Mouse (Mus musculus): Measurements from ENCODE around the gene Ubap1. TPM values are rescaled to one million over a fixed set of nuclear protein-coding genes. Genes with fewer than 3 reads are reported as not detected.

Ubap1 gene
- 75.5 and 81.5 TPM in 2 replicates for polyA plus RNA-seq (2014; fragmentation: Nextera tagmentation; extraction: Ambion mirVana)

DNA sequence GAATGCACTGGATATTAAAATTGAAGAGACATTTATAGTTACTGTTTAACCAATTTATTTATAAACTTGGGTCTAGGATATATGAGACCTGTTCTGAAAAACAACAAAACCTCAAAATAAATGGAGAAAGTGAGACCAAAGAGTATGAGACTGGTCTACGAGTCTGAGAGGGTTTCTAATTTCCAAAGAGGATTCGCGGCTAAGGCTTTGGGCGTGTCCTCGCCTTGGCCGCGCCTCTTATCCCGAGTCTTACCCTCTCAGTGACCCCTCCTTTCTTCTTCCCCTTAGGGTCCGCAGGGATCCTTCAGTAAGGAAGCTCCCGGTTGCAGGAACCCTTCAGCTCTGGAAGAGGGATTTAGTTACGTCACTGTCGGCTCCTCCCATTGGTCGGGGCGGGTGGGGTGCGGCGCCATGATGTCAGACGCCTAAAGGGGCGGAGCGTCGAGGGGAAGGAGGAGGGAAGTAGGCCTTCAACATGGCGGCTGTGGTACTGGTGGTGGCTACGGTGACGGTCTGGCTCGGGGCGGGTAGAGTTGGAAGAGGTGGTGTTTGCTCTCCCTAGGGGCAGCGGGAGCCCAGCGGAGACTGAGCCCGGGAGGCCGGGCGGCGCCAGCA is at the start of gene Ubap1:
Ubap1 (plus strand) TSS at position 413 of the 615 bp plus-strand sequence.
- Histone ChIP-seq H3K36me3 (ENCODE audit: control insufficient read depth, insufficient read depth, low read length) (no peaks in the 10 kb centered on the region), H3K4me2 (replicated peaks; ENCODE audit: low read depth, low read length) (peak within 1 kb of the TSS; percentile 58), H3K4me1 (replicated peaks; ENCODE audit: control insufficient read depth, insufficient read depth, low read length) (no peaks in the 10 kb centered on the region), H3K9ac (ENCODE audit: low read depth, low read length) (peak within 1 kb of the TSS; percentile 91), H3K9me3 (ENCODE audit: control insufficient read depth, low read length) (no peaks in the 10 kb centered on the region), H3K4me3 (ENCODE audit: low read depth, low read length) (peak within 1 kb of the TSS; percentile 90), H3K27me3 (ENCODE audit: control insufficient read depth, insufficient read depth, low read length) (no peaks in the 10 kb centered on the region), H3K27ac (ENCODE audit: low read depth, low read length) (peak within 1 kb of the TSS; percentile 88)
- 0% methylated on average over 31 of the region's 31 CpGs for WGBS
- DNase-seq (ENCODE audit: low spot score), result peak; percentile 98
- peak; percentile 99 for ATAC-seq (ENCODE audit: low FRiP score)

DNA sequence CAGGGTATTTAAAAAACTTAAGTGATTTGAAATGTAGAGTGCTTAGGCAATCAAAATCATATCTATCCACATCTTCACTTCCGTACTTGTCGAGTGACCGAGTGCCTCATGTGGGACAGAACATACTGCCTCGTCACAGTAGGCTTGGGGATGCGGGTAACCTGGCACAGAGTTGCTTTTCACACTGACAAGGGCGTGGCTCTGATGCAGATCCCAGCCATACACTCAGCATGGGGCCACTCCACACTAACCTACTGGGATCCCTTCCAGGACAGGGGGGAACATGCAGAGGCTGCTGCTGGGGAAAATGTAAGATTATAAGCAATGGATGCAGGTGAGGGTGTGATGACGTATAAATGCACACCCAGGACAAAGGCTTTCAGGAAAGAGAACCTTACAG is 45.1 kb upstream of the Ubap1 start:
- H3K4me1 ChIP-seq (replicated peaks; ENCODE audit: control insufficient read depth, insufficient read depth, low read length), result no peaks in the 10 kb centered on the region
- ATAC-seq (ENCODE audit: low FRiP score) (no peak), DNase-seq (ENCODE audit: low spot score) (no peak)
- peaks cover 9% of the 10 kb centered on the region; the same call in 1 of the 2 replicates for H3K36me3 ChIP-seq (ENCODE audit: control insufficient read depth, insufficient read depth, low read length)
- H3K4me3 ChIP-seq (ENCODE audit: low read depth, low read length), result no peak overlapping the region
- no peak overlapping the region for H3K4me2 ChIP-seq (replicated peaks; ENCODE audit: low read depth, low read length)
- H3K9ac ChIP-seq (ENCODE audit: low read depth, low read length), result no peak overlapping the region
- no peak overlapping the region for H3K27ac ChIP-seq (ENCODE audit: low read depth, low read length)
- no peaks in the 10 kb centered on the region for H3K9me3 ChIP-seq (ENCODE audit: control insufficient read depth, low read length)
- WGBS, result 89% methylated on average over 7 of the region's 7 CpGs
- no peaks in the 10 kb centered on the region for H3K27me3 ChIP-seq (ENCODE audit: control insufficient read depth, insufficient read depth, low read length)

DNA sequence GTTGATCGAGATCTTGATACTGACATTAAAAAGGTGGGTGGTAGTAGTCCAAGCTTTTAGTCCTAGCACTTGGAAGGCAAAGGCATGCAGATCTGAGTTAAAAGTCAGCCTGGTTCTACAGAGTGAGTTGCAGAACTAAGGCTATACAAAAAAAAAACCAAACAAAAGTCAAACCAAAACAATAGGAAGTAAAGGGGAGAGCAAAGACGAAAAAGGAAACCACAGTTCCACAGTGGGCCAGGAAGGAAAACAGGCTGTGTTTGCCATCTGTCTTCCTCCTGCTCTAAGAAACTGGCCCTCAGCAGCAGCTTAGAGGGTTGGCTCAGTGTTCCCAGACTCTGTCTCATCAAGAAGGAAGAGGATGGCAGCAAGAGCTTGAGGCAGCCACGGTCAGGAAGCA is 44.5 kb upstream of the Ubap1 start:
- H3K27ac ChIP-seq (ENCODE audit: low read depth, low read length), result no peak overlapping the region
- no peaks in the 10 kb centered on the region for H3K27me3 ChIP-seq (ENCODE audit: control insufficient read depth, insufficient read depth, low read length)
- H3K36me3 ChIP-seq (ENCODE audit: control insufficient read depth, insufficient read depth, low read length), result peaks cover 7% of the 10 kb centered on the region; the same call in 1 of the 2 replicates
- DNase-seq (ENCODE audit: low spot score), result no peak
- ATAC-seq (ENCODE audit: low FRiP score), result no peak
- no peaks in the 10 kb centered on the region for H3K4me1 ChIP-seq (replicated peaks; ENCODE audit: control insufficient read depth, insufficient read depth, low read length)
- no peak overlapping the region for H3K4me3 ChIP-seq (ENCODE audit: low read depth, low read length)
- H3K9ac ChIP-seq (ENCODE audit: low read depth, low read length), result no peak overlapping the region
- no peak overlapping the region for H3K4me2 ChIP-seq (replicated peaks; ENCODE audit: low read depth, low read length)
- WGBS, result 62% methylated on average over 3 of the region's 3 CpGs
- H3K9me3 ChIP-seq (ENCODE audit: control insufficient read depth, low read length), result no peaks in the 10 kb centered on the region

DNA sequence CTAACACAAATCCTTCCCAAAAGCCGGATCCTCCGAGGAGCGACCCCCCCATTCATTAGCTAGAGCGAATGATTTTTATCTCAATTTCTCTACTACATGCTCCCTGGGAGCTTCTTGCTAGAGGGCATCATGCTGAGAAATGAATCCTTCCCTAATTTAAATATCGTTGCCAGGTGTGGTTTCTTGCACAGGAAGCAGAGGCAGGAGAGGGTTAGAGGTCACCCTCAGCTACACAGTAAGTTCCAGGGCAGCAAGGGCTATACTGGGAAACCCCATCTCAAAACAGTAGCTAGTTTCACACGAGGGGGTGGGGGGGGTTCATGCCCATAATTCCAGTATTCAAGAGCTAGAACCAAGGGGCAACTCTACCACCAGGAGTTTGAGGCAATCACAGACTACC is 41.4 kb upstream of the Ubap1 start:
- DNase-seq (ENCODE audit: low spot score) (no peak), ATAC-seq (ENCODE audit: low FRiP score) (no peak)
- H3K9me3 ChIP-seq (ENCODE audit: control insufficient read depth, low read length), result no peaks in the 10 kb centered on the region
- H3K36me3 ChIP-seq (ENCODE audit: control insufficient read depth, insufficient read depth, low read length), result peaks cover 7% of the 10 kb centered on the region
- H3K27ac ChIP-seq (ENCODE audit: low read depth, low read length), result no peak overlapping the region
- no peak overlapping the region for H3K9ac ChIP-seq (ENCODE audit: low read depth, low read length)
- WGBS, result 88% methylated on average over 6 of the region's 6 CpGs
- H3K4me2 ChIP-seq (replicated peaks; ENCODE audit: low read depth, low read length), result no peak overlapping the region
- H3K4me3 ChIP-seq (ENCODE audit: low read depth, low read length), result no peak overlapping the region
- no peaks in the 10 kb centered on the region for H3K4me1 ChIP-seq (replicated peaks; ENCODE audit: control insufficient read depth, insufficient read depth, low read length)
- H3K27me3 ChIP-seq (ENCODE audit: control insufficient read depth, insufficient read depth, low read length), result no peaks in the 10 kb centered on the region

DNA sequence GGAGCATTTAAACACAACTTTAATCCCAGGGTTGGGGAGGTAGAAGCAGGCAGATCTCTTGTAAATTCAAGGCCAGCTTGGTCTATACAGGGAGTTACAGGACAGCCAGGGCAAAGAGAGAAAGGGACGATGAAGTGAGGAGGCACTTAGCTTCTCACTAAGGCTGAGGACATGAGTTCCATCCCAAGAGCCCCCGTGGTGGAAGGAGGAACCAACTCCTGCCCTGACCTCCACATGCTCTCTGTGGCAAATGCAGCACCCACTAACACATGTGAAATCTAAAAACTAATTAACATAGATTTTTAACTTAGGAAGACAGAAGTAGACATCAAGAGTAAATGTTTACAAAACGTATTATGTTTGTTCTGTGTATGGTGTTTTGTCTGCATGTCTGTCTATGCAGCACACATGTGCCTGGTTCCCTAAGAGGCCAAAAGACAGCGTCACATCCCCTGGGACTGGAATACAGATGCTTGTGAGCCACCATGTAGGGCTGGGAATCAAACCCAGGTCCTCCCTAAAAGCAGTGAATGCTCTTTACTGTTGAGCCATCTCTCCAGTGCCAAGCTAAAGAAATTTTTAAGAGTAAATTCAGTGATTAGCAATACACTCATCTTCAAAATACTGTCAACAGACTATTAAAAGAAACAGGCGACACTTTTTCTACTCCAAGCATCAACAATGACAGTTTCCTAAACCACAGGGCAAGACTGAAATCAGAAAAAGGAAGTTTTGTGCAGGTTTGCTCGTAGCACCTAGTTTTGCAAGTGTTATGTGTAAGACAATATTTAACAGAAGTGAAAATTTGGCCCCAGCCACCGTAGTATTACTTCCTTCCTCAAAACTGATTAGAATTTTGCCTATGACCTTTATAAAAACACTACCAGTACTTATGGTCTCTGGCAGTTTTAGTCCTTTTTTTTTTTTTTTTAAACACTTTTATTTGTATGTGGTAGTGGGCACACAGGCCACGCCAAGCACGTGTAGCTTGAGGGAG is 37.9 kb upstream of the Ubap1 start:
- Histone ChIP-seq H3K27me3 (ENCODE audit: control insufficient read depth, insufficient read depth, low read length) (no peaks in the 10 kb centered on the region), H3K4me1 (replicated peaks; ENCODE audit: control insufficient read depth, insufficient read depth, low read length) (peaks cover 4% of the 10 kb centered on the region; the same call in 1 of the 2 replicates), H3K27ac (ENCODE audit: low read depth, low read length) (no peak overlapping the region), H3K36me3 (ENCODE audit: control insufficient read depth, insufficient read depth, low read length) (peaks cover 4% of the 10 kb centered on the region; the same call in 1 of the 2 replicates), H3K9me3 (ENCODE audit: control insufficient read depth, low read length) (no peaks in the 10 kb centered on the region), H3K9ac (ENCODE audit: low read depth, low read length) (no peak overlapping the region), H3K4me2 (replicated peaks; ENCODE audit: low read depth, low read length) (no peak overlapping the region), H3K4me3 (ENCODE audit: low read depth, low read length) (no peak overlapping the region)
- WGBS, result 93% methylated on average over 9 of the region's 9 CpGs
- DNase-seq (ENCODE audit: low spot score) (no peak), ATAC-seq (ENCODE audit: low FRiP score) (no peak)

DNA sequence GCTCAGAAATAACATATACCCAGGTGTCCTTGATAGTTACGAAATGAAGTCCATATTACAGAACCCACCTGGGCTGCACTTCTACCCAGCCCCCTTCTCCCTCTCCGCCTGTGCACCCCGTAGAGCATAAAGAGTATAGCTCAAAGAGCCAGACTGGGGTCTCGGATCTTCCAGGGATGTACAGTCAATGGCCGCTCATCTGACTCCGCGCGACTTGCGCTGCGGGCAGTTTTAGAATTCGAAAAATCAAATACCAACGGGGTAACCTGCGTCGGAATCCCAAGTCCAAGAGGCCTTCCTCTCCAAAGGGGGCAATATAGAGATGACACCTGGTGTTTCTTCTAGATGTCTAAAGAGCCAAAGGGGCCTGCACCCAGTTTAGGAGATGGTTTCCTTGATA is 35.1 kb upstream of the Ubap1 start:
- Histone ChIP-seq H3K4me1 (replicated peaks; ENCODE audit: control insufficient read depth, insufficient read depth, low read length) (peaks cover 4% of the 10 kb centered on the region; the same call in 1 of the 2 replicates), H3K27ac (ENCODE audit: low read depth, low read length) (no peak overlapping the region), H3K4me3 (ENCODE audit: low read depth, low read length) (peak overlapping the region; percentile 97), H3K9me3 (ENCODE audit: control insufficient read depth, low read length) (no peaks in the 10 kb centered on the region), H3K4me2 (replicated peaks; ENCODE audit: low read depth, low read length) (peak overlapping the region; percentile 76), H3K9ac (ENCODE audit: low read depth, low read length) (peak overlapping the region; percentile 95), H3K27me3 (ENCODE audit: control insufficient read depth, insufficient read depth, low read length) (no peaks in the 10 kb centered on the region), H3K36me3 (ENCODE audit: control insufficient read depth, insufficient read depth, low read length) (peaks cover 4% of the 10 kb centered on the region; the same call in 1 of the 2 replicates)
- DNase-seq (ENCODE audit: low spot score) (no peak), ATAC-seq (ENCODE audit: low FRiP score) (no peak)
- WGBS, result 19% methylated on average over 14 of the region's 14 CpGs

DNA sequence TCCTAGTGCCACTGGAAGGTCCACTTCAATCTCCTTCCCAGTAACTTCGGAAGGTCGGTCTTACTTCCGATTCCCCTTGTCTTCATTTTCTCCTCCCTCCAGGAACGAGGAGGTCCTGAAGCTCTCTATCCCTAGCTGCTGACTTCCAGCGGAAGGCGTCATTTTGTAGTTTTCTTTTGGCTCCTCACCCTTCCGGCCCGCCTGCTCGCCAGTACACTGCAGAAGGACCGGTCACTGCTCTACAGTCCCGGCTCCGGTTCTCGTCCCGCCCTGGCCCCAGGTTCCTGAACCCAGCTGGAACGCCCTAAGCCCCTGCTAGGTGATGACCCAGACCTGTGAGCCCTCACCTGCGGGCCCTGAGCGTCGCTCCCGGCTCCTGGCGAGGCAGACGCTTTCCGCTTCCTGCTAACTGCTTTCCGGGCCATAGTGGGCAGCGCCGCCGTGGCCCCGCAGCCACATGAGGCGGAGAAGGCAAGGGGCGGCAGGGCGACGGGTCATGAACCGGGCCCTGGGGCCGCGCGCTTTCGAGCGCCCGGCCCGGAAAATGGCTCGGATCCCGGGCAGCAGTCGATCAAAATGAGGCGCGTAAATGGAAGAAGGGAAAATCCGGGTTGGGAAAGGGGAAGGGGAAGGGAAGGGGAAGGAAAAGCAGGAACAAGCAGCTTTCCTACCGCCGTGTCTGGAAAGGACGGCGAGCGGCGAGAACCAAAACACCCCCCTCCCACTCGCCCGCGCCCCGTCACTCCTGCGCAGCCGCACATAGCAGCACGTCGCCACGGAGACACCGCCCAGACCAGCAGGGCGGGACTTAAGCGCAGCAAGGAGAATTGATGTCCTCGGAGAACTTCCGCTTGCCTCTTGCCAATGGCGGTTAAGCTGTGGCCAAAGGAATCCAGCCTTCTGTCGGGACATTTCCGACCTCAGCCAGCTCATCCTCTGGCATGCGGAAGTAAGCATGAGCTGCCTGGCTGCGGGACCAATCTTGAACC is 34.4 kb upstream of the Ubap1 start, which contains the start of gene Dcaf12:
Dcaf12 (minus strand) TSS at position 749 of the 989 bp plus-strand sequence.
- whole genome bisulfite sequencing, result under 1% methylated on average over 69 of the region's 70 CpGs
- DNase-seq (ENCODE audit: low spot score) (peak; percentile 95), ATAC-seq (ENCODE audit: low FRiP score) (peak; percentile 97)
- H3K9ac ChIP-seq (ENCODE audit: low read depth, low read length), result peak within 1 kb of the TSS; percentile 95
- no peaks in the 10 kb centered on the region for H3K27me3 ChIP-seq (ENCODE audit: control insufficient read depth, insufficient read depth, low read length)
- peaks cover 4% of the 10 kb centered on the region; the same call in 1 of the 2 replicates for H3K36me3 ChIP-seq (ENCODE audit: control insufficient read depth, insufficient read depth, low read length)
- peaks cover 4% of the 10 kb centered on the region; the same call in 1 of the 2 replicates for H3K4me1 ChIP-seq (replicated peaks; ENCODE audit: control insufficient read depth, insufficient read depth, low read length)
- H3K9me3 ChIP-seq (ENCODE audit: control insufficient read depth, low read length), result no peaks in the 10 kb centered on the region
- peak within 1 kb of the TSS; percentile 97 for H3K4me3 ChIP-seq (ENCODE audit: low read depth, low read length)
- peak within 1 kb of the TSS; percentile 90 for H3K27ac ChIP-seq (ENCODE audit: low read depth, low read length)
- H3K4me2 ChIP-seq (replicated peaks; ENCODE audit: low read depth, low read length), result peak within 1 kb of the TSS; percentile 76

DNA sequence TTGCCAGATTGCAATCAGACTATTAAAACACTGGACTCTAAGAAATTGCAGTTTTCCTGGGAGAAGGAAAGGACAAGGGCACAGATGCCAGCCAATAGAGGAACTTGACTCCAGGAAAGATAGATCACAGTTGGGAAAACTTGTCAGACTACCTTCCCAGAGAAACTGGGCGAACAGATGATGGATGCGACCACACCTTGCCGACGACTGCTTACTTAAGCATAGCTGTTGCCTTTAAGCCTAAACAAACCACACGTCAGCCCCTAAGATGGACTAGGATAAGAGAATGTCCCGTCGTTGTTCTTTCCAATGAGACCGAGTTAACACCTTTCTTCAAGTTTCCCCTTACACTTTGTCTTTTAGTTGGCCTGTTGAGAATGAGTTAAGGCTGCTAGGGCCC is 33.6 kb upstream of the Ubap1 start:
- ATAC-seq (ENCODE audit: low FRiP score) (peak; percentile 50; the same call in 1 of the 2 replicates), DNase-seq (ENCODE audit: low spot score) (no peak)
- 53% methylated on average over 8 of the region's 8 CpGs for WGBS
- H3K9me3 ChIP-seq (ENCODE audit: control insufficient read depth, low read length), result no peaks in the 10 kb centered on the region
- peak overlapping the region; percentile 90; the same call in 1 of the 2 replicates for H3K27ac ChIP-seq (ENCODE audit: low read depth, low read length)
- H3K4me3 ChIP-seq (ENCODE audit: low read depth, low read length), result peak overlapping the region; percentile 97
- peak overlapping the region; percentile 69 for H3K9ac ChIP-seq (ENCODE audit: low read depth, low read length)
- H3K36me3 ChIP-seq (ENCODE audit: control insufficient read depth, insufficient read depth, low read length), result 0 out of 2 replicates have a peak, but pooled peaks cover 2% of the 10 kb centered on the region
- H3K4me2 ChIP-seq (replicated peaks; ENCODE audit: low read depth, low read length), result peak overlapping the region; percentile 76
- no peaks in the 10 kb centered on the region for H3K27me3 ChIP-seq (ENCODE audit: control insufficient read depth, insufficient read depth, low read length)
- H3K4me1 ChIP-seq (replicated peaks; ENCODE audit: control insufficient read depth, insufficient read depth, low read length), result peaks cover 4% of the 10 kb centered on the region; the same call in 1 of the 2 replicates
